Mouse (Mus musculus): ENCODE results near the gene Ccdc8.

The Ccdc8 gene

GRCm38 (mm10) chr7:16978173-16978572 is 14.3 kb upstream of the Ccdc8 start:
- no peak for DNase-seq

DNA sequence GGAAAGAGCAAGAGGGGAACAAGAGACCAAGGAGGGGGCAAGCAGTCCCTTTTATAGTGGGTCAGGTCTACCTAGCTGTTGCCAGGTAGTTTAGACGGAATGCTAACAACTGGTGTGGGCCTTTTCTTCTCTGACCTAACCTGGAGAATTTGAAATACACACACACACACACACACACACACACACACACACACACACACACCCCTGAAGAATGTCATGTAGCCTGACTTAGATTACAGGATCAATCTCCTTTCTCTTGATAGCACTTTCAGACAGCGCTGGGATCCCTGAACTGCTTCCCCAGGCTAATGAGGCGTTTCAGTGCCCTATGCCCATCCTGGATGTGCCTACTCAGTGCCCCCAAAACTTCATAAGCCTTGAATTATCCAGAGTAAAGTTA is 13.9 kb upstream of the Ccdc8 start:
- no peak for DNase-seq

DNA sequence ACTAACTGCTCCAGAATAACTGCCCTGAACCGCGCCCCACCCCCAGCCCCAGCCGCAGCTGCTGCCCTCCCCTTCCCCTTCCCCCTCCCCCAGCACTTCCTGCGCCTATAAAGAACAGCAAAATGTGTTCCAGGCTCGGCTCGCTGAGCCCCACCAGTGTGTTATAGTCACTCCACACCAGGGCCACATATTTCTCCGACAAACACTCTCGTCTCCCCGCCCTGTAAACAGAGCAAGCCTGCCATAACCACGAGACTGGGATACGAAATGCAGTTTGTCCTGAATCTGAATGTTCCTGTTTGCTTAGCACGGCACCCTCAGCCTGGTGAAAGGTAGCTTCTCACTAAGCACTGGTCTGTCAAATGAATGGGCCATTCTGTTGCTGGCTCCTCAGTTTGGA is 12.2 kb upstream of the Ccdc8 start:
- DNase-seq = no peak

GRCm38 (mm10) chr7:16982859-16983568 is 9.5 kb upstream of the Ccdc8 start, which contains the start of gene Gm42372:
Gene Gm42372 (plus strand): TSS chr7:16983086.
- peak; percentile 82 for DNase-seq

- no peak for DNase-seq
Observed at GRCm38 (mm10) chr7:16987541-16988149, 4.9 kb upstream of the Ccdc8 start.

DNA sequence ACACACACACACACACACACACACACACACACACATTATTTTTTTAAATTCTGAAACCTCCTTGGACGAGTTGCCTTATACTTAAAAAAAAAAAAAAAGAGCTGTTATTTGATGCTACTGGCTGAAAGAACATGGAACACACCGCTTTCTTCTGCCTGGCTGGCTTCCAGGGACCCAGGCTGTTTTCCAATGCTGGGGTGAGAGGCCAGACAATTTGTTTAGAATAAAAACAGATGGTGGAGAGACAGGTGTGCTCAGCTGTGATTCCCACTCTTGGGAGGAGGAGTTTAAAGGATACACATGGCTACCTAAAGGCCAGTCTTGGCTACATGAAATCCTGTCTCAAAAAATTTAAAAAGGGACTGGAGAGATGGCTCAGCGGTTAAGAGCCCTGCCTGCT is 4.1 kb upstream of the Ccdc8 start:
- DNase-seq = no peak

DNA sequence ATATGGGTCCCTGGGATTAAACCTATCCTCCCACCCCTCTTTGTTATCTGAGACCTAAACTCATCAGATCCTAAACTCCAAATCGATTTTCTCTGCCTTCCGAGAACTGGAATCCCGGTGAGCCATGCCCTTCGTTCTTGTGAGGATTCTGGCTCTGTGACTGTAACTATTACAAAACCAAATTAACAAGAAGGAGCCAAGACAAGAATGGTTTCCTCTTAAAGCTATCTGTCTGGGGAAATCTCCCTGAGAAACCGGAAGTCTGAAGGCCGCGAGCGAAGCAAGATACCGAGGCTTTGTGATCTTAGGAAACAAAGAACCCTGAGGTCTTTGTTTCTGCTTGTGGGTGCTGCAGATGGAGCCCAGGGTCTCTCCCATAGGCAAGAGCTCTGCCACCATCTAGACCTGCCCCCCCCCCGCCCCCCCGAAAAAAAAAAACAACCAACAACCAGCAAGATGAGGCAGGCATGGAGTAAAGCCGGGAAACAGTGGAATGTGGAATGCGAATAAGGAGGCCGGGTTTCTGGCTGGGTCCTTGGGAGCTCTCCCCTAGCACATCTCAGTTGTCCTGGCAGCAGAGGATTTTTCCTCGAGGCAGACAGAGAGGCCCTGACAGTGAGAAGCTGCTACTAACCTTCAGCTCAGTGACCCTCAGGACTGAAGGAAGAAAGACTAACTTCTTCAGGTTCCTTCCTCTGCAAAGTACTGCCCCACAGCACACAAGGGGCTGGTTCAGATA is 2.3 kb upstream of the Ccdc8 start:
- no peak for DNase-seq

- DNase-seq = no peak
Observed at GRCm38 (mm10) chr7:16991681-16992450, 642 bp upstream of the Ccdc8 start.

DNA sequence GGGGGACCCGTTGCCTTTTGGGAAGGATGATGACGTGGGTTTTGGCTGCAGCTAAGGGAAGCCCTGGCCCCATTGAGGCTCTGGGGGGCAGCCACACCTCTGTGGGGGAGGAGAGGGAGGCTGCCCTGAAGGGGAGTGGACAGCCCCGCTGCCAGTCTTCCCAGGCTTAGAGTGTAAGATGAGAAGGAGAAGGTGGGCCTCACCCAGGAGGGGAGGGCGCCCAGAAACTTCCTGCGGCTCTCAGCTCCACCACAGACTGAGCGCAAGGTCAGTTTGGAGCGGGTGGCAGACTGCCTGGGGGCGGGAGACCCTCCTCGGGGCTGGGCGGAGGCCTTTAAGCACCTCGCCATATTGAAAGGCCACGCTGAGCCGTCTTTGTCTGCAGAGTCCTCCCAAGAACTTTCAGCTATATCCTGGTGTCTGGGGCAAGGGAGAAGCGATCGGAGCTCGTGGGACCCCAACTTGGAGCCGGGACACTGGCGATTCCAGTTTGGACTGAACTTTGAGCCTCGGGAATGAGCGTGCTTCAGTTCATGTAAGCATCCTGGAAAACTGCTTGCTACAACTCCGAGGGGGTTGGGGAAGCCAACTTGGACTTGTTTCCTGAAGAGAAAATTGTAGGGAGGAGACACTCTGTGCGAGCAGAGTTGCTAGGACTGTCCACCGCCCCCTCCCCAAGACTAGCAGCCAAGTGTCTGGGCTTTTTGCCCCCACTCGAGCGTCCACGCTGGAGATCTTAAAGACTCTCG is 1.3 kb downstream of the Ccdc8 start:
- no peak for DNase-seq

DNA sequence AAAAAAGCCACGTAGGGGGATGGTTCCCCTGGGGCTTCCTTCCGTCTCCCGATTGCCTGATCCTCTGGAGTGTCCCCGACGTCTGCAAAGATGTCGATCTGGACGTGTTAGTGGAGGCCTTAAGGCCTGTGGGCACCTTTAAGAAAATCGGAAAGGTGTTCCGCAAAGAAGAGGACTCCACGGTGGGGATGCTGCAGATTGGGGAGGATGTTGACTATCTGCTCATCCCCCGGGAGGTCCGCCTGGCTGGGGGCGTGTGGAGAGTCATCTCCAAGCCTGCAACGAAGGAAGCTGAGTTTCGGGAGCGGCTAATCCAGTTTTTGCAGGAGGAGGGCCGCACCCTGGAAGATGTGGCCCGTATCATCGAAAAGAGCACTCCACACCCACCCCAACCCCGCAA is 1.9 kb downstream of the Ccdc8 start:
- no peak for DNase-seq

DNA sequence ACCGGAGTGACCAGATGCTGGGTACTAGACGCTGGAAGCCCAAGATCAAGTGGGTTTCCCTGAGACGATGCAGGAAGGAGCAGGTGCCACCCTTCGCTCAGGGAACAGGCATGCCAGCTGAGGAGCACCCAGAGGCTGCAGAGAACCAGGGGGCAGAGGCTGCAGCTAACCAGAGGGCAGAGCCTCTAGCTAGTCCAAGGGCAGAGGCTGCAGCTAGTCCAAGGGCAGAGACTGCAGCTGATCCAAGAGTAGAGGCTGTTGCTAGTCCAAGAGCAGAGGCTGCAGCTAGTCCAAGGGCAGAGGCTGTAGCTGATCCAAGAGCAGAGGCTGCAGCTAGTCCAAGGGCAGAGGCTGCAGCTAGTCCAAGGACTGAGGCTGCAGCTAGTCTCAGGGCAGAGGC is 2.8 kb downstream of the Ccdc8 start:
- DNase-seq = no peak

GRCm38 (mm10) chr7:16999233-16999632 is 6.7 kb downstream of the Ccdc8 start:
- no peak for DNase-seq

DNA sequence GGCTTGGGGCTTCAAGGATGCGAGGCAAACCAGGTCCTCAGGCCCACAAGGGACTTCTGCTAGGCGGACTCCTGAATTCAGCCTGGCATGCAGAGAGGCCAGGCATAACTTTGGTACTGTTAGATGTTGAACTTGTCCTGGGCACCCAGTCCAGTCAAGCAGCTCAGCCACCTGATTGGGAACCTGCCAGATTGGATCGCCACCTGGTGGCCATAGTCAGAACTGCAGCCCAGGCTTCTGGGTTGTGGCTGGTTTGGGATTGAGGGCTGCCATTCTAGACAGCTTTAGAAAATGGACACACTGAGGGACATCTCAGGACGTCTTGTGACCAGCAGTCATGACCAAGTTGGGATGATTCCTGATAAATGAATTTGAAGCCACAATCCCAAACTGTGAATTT is 7.1 kb downstream of the Ccdc8 start:
- DNase-seq = peak; percentile 89

- peak; percentile 86 for DNase-seq
Observed at GRCm38 (mm10) chr7:17002375-17003195, 10.1 kb downstream of the Ccdc8 start.

DNA sequence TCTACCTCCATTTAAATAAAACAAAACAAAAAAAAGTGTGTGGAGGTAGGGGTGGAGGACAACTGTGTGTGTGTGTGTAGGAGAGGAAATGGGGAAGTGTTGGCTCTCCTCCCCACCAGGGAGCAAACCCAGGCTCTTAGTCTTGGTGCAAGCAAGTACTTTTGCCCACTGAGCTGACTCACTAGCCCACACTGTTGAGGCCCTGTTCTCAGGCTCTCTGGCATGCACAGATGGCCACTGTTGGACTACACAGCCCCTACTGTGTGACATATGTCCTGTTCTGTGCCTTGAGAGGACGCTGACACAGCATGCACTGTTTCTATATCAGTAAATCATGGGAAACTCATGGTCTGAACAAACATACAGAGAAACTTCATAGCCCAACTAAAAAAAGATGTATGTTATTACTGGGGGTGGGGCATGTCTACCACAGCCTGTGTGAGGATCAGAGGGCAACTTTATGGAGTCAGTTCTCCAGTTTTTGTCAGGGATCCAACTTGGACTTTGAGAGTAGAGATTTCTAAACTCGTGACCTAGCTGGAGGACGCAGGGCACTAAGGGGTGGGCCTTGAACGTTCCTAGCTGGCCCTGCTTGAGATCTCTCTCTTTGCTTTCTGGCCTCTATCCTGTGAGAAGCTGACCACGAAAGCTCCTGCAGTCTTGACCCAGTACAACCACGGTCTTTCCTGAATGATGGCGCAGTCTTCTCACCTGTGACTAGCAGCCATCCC is 10.9 kb downstream of the Ccdc8 start:
- peak; percentile 69 for DNase-seq

DNA sequence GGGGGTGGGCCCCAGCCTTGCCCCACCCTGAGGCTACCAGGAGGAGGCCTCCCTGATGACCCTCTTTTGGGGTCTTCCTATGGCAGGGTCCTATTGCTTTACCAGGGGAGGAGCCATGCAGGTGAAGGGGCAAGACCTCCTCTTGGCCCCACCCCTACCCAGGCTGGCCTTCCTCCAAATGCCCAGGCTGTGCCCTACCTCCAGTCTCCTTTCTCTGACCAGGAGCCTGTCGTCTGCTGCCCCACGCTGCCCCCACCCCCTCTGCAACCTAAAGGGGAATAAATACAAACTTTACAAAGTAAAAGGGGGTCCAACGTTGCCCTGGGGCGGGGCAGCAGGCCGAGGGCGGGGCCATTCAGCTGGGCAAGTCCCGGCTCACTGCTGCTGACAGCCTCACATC is 12.2 kb downstream of the Ccdc8 start:
- DNase-seq = no peak

GRCm38 (mm10) chr7:17007300-17007699 is 14.8 kb downstream of the Ccdc8 start:
- DNase-seq = no peak

DNA sequence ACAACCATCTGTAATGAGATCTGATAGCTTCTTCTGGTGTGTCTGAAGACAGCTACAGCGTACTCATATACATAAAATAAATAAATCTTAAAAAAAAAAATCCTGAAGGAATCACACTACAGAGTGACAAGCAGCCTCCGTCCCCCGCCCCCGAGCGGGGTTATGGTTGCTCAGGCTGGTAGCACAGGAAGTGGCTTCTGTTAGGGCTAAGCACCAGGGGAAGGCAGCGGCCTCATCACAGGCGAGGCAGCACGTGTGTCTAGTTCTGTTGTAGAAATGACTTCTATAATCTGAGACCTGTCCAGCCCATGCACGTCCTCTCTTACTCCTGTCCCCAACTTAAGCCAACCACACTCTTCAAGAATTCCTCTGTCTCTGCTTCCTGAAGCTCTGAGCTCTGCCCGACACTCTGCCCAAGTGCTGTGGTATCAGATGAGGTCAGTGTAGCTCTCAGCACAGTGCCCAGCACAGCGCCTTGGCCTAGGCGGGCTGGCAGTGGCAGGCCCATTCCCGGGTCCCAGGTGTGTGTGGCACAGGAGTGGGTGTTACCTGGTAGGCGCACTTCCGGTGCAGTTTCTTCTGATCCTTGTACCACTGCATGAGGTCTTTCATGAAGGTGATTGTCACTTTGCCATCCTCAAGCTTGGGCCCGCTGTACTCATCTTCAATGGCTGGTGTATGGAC is 17.0 kb downstream of the Ccdc8 start:
- no peak for DNase-seq

- no peak for DNase-seq
Observed at GRCm38 (mm10) chr7:17010010-17010347, 17.5 kb downstream of the Ccdc8 start.

GRCm38 (mm10) chr7:17011909-17012590 is 19.5 kb downstream of the Ccdc8 start:
- DNase-seq = no peak
